Mouse (Mus musculus) intestine, postnatal 0 days (tissue): Measurements from ENCODE around the gene Pomc. TPM values are rescaled to one million over a fixed set of nuclear protein-coding genes. Genes with fewer than 3 reads are reported as not detected.
"Not testable (repeated sequence)": the region's sequence is repeated elsewhere in the genome, so short reads cannot be mapped to it uniquely, and the experiment has no call there.

ENCODE experiments used
- ATAC-seq: fragments of 200-750 bp; cut with Nextera tagmentation; 2 replicates; pipeline ENCODE4 v1.8.0; 2017; ENCODE audit warnings: mild to moderate bottlenecking, moderate TSS enrichment, moderate library complexity
- H3K27ac ChIP-seq: fragments of 300-500 bp; sonication (generic); 2 replicates; pipeline ENCODE4 v1.5.1; 2014; ENCODE audit warnings: mild to moderate bottlenecking, low read depth, low read length, moderate library complexity
- H3K27me3 ChIP-seq: fragments of 300-500 bp; sonication (generic); replicated peaks from 2 replicates; pipeline ENCODE4 v1.6.1; 2014; ENCODE audit warnings: low read length, mixed read lengths; ENCODE audit not compliant: control insufficient read depth, insufficient read depth
- H3K36me3 ChIP-seq: fragments of 300-500 bp; sonication (generic); 2 replicates; pipeline ENCODE4 v1.6.1; 2014; ENCODE audit warnings: mild to moderate bottlenecking, moderate library complexity; ENCODE audit not compliant: control insufficient read depth, insufficient read depth
- H3K4me1 ChIP-seq: fragments of 300-500 bp; sonication (generic); replicated peaks from 2 replicates; pipeline ENCODE4 v1.6.1; 2014; ENCODE audit warnings: antibody characterized with exemption, low read length, mixed read lengths; ENCODE audit not compliant: control insufficient read depth, insufficient read depth
- H3K4me2 ChIP-seq: fragments of 300-500 bp; sonication (generic); replicated peaks from 2 replicates; pipeline ENCODE4 v1.6.1; 2014; ENCODE audit warnings: low read depth, mild to moderate bottlenecking, moderate library complexity
- H3K4me3 ChIP-seq: fragments of 300-500 bp; sonication (generic); 2 replicates; pipeline ENCODE4 v1.5.1; 2014; ENCODE audit warnings: low read depth, low read length
- H3K9ac ChIP-seq: fragments of 300-500 bp; sonication (generic); 2 replicates; pipeline ENCODE4 v1.6.1; 2014; ENCODE audit warnings: mild to moderate bottlenecking, low read depth, low read length
- H3K9me3 ChIP-seq: fragments of 300-500 bp; sonication (generic); 2 replicates; pipeline ENCODE4 v1.6.1; 2016; ENCODE audit warnings: mixed run types; ENCODE audit not compliant: control insufficient read depth
- CTCF ChIP-seq: sonication (generic); IDR thresholded peaks from 2 replicates; pipeline ENCODE4 v1.5.1; 2016; ENCODE audit warnings: low read depth, mild to moderate bottlenecking, control low read depth, antibody characterized with exemption, moderate library complexity
- WGBS: fragments of 180-500 bp; shearing (Covaris S2); extraction: QIAGEN DNeasy Blood & Tissue Kit; methylation state at CpG from one replicate; pipeline ENCODE4 v1.1.7; 2014; 5-methylcytosine and 5-hydroxymethylcytosine counted together
- polyA plus RNA-seq: library from polyadenylated mRNA; unstranded; fragments of >200 nt; fragmentation: Nextera tagmentation; extraction: Ambion mirVana; gene quantifications from 2 replicates; pipeline ENCODE4 v1.2.1, GENCODE M21; 2015

Gene Pomc
- polyA plus RNA-seq, 1 experiment from 2014 or later, result 1.3 TPM

DNA sequence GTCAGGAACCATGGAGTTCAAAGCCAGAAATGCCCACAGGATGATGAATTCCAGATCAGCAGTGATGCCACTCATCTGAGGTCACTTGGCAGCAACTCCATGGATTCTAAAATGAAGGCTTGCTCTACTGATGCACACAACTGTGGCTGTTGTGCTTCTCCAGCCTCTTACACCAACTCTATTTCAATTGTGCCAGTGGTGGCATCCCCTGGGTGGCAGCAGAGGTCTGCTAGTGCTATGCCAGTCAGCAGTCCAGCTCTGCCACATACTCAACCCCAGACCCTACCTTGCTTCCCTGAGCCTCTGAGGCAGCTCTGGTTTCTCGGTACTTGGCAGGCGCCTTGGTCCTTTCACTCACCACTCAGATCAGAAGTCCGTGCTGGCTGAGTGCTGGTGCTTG, 25.9 kb upstream of the Pomc start:
- Histone ChIP-seq H3K4me3 (no peak overlapping the region), H3K36me3 (no peaks in the 10 kb centered on the region), H3K9me3 (no peaks in the 10 kb centered on the region), H3K4me2 (no peak overlapping the region), H3K4me1 (no peaks in the 10 kb centered on the region), H3K27me3 (no peaks in the 10 kb centered on the region), H3K9ac (no peak overlapping the region), H3K27ac (no peak overlapping the region)
- WGBS, result 68% methylated on average over 3 of the region's 3 CpGs
- TF ChIP-seq CTCF, result peak; percentile 70
- no peak for ATAC-seq

DNA sequence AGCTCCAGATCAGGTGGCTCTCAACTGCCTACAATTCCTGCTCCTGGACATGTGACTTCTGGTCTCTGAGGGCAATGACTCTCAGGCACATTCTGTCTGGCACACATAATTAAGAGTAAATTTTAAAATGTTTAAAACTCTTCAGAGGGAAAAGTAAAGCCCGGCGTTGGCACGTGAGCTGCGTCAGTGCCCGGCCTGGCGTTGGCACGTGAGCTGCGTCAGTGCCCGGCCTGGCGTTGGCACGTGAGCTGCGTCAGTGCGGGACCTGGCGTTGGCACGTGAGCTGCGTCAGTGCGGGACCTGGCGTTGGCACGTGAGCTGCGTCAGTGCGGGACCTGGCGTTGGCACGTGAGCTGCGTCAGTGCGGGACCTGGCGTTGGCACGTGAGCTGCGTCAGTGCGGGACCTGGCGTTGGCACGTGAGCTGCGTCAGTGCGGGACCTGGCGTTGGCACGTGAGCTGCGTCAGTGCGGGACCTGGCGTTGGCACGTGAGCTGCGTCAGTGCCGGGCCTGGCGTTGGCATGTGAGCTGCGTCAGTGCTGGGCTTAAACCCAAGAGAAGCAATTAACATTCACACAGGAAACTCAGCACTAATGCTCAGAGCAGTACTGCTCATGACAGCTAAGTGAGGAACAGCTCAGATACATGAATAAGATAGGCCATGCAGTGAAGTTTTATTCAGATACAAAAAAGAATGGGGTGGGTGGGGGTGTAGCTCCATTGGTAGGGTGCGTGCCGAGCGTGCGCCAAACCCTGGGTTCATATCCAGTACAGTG, 24.5 kb upstream of the Pomc start:
- not testable (repeated sequence) for H3K27me3 ChIP-seq, H3K4me3 ChIP-seq, H3K4me2 ChIP-seq, H3K4me1 ChIP-seq, H3K9me3 ChIP-seq, H3K27ac ChIP-seq, H3K36me3 ChIP-seq, H3K9ac ChIP-seq, ATAC-seq
- 92% methylated on average over 31 of the region's 47 CpGs for WGBS

DNA sequence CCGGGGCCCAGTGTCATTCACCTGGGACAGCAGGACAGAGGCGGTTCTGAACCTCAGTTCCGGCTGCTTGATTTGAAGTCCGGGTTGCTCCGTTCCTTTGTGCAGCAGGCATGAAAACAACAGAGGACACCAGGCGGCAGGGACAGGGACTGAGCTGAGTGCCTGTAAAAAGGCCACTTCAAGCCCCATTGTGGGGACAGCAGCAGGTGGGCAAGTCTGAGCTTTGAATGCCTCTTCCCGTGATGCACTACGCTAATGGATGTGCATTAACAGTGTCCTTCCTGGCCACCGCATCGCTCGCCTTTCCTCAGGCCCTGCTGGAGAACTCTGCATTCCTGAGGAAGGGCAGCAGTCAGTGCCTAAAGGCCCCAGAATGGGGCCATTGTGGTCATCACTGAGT, 12.7 kb upstream of the Pomc start:
- H3K9ac ChIP-seq, result no peak overlapping the region
- H3K4me1 ChIP-seq, result no peaks in the 10 kb centered on the region
- no peak for TF ChIP-seq CTCF
- no peak overlapping the region for H3K4me2 ChIP-seq
- H3K4me3 ChIP-seq, result no peak overlapping the region
- no peak for ATAC-seq
- H3K36me3 ChIP-seq, result no peaks in the 10 kb centered on the region
- no peaks in the 10 kb centered on the region for H3K27me3 ChIP-seq
- H3K9me3 ChIP-seq, result no peaks in the 10 kb centered on the region
- no peak overlapping the region for H3K27ac ChIP-seq
- WGBS, result 49% methylated on average over 11 of the region's 11 CpGs

DNA sequence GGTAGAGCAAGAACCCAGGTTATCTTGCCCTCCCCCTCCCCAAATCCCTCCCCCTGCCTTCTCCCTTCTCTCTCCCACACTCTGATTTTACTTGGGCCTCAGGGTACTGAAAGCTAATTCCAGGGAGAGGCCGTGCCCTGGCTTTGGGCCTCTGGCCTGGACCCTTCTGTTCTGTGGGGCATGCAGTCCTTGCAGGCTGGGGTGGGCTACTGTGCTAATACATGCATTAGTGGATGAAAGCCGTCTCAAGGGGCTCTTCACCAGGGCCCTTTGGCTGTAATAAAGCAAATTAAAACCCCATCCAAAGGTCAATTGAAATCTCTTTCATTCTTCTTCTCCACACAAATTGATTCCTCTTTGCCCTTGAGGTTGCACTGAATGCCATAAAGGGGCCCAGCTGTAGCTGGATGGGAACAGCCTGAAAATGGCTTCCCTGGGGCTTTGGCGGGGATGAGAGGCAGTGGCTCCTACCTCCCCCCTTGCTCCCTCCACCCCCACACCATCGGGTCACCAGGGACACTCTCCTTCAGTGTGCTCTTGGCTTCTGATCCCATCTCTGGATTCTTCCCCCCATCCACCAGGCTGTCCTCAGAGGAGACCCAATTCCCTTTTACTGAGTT, 10.2 kb upstream of the Pomc start:
- WGBS, result 43% methylated on average over 4 of the region's 4 CpGs

DNA sequence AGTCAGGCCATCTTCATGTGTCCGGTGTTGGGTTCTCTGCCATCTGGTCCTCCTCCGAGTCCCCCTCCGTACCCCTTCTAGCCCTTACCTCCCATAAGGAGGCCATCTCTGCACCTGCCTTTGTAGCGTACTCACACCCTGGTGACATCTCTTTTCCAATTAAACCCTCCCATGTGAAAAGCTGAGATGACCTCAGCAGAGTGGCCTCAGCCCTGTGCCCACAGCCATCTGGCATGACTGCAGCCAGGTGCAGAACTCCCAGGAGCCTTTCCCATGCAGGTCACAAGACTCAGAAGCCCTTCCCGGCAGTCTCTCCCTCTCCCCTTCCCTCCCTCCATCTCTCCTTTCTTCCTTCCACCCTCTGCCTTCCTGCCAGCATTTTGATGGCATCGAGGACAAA, 7.2 kb upstream of the Pomc start:
- ATAC-seq, result no peak
- Histone ChIP-seq H3K9ac (no peak overlapping the region), H3K27me3 (no peaks in the 10 kb centered on the region), H3K4me3 (no peak overlapping the region), H3K9me3 (no peaks in the 10 kb centered on the region), H3K27ac (no peak overlapping the region), H3K4me2 (no peak overlapping the region), H3K36me3 (no peaks in the 10 kb centered on the region), H3K4me1 (no peaks in the 10 kb centered on the region)
- TF ChIP-seq CTCF, result no peak
- 79% methylated on average over 6 of the region's 6 CpGs for WGBS

More for the DNA sequence above, 10.2 kb upstream of the Pomc start:
- Histone ChIP-seq H3K4me2 (no peak overlapping the region), H3K9me3 (no peaks in the 10 kb centered on the region), H3K4me1 (no peaks in the 10 kb centered on the region), H3K27me3 (no peaks in the 10 kb centered on the region), H3K36me3 (no peaks in the 10 kb centered on the region), H3K9ac (no peak overlapping the region), H3K4me3 (no peak overlapping the region), H3K27ac (no peak overlapping the region)
- no peak; the same call in 1 of the 2 replicates for ATAC-seq
- TF ChIP-seq CTCF, result no peak

- H3K36me3 ChIP-seq, result no peaks in the 10 kb centered on the region
- peaks cover 2% of the 10 kb centered on the region; the same call in 1 of the 2 replicates for H3K4me1 ChIP-seq
- H3K27me3 ChIP-seq, result 0 out of 2 replicates have a peak, but pooled peaks cover 13% of the 10 kb centered on the region
- H3K27ac ChIP-seq, result no peak overlapping the region
- 31% methylated on average over 10 of the region's 10 CpGs for WGBS
- no peaks in the 10 kb centered on the region for H3K9me3 ChIP-seq
- H3K9ac ChIP-seq, result no peak overlapping the region
- H3K4me2 ChIP-seq, result no peak overlapping the region
- no peak for ATAC-seq
- no peak for TF ChIP-seq CTCF
- H3K4me3 ChIP-seq, result no peak overlapping the region
These were observed 620 bp downstream of the Pomc start for GRCm38 (mm10) chr12:3955371-3955770.
